Mouse (Mus musculus): ENCODE measurements around the gene Ninj1. TPM values are rescaled to one million over a fixed set of nuclear protein-coding genes. Genes with fewer than 3 reads are reported as not detected.

Ninj1 gene
- total and polyA plus RNA-seq, 3 experiments, result 30.5 to 69.8 TPM; not detected in 1

DNA sequence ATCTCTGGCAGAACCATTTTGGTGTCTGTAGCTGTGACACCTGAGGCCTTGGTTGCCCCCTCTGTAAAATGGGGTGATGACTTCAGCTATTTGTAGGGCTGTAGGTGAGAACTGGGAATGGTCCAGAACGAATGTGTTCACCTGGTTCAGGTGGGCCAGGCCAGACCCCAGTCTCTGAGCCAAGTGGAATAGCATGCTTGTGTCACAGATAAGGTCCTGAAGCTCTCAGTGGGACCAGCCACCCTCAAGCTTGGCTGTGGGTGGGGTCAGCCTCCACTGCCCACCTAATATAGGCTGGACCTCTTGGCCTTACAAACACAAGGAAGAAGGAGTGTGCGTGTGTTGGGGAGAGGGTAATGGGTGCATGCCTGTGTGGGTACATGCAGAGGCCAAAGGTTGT, 19.1 kb downstream of the Ninj1 start:
- Histone ChIP-seq H3K36me3 (ENCODE audit: control insufficient read depth in 1 of 2, insufficient read depth in 2 of 2, low read length in 2 of 2) (no peaks in the 10 kb centered on the region), H3K79me2 (ENCODE audit: control insufficient read depth, insufficient read depth, low read length, poor library complexity) (no peaks in the 10 kb centered on the region), H3K27ac (ENCODE audit: control insufficient read depth, low read depth, low read length) (no peak overlapping the region), H3K4me1 (ENCODE audit: control insufficient read depth in 1 of 2, insufficient read depth in 2 of 2, low read length in 2 of 2) (no peaks in the 10 kb centered on the region; a peak in 1 of 4 replicates), H3K4me3 (ENCODE audit: control insufficient read depth in 1 of 2, insufficient read depth in 1 of 2, low read depth in 2 of 2, low read length in 2 of 2) (no peak overlapping the region), H3K27me3 (ENCODE audit: control insufficient read depth in 1 of 2, insufficient read depth in 2 of 2, low read length in 2 of 2) (no peaks in the 10 kb centered on the region), H3K9me3 (replicated peaks; ENCODE audit: insufficient read depth, low read length) (no peaks in the 10 kb centered on the region), H3K9ac (ENCODE audit: control insufficient read depth, low read depth, low read length, poor library complexity, severe bottlenecking) (no peak overlapping the region)
- no peak for TF ChIP-seq MYC (IDR thresholded peaks at IDR 0.05; ENCODE audit: low read depth, low read length)
- TF ChIP-seq USF2 (IDR thresholded peaks at IDR 0.05; ENCODE audit: borderline replicate concordance in 1 of 2, insufficient read depth in 1 of 2, low read depth in 1 of 2, low read length in 2 of 2), result no peak
- no peak for TF ChIP-seq MYB (IDR thresholded peaks at IDR 0.05; ENCODE audit: low read depth, low read length)
- TF ChIP-seq BHLHE40 (IDR thresholded peaks at IDR 0.05; ENCODE audit: borderline replicate concordance, low read depth, low read length), result no peak
- TF ChIP-seq KAT2A (conservative IDR thresholded peaks at IDR 0.05; ENCODE audit: low read depth, low read length), result no peak
- TF ChIP-seq MAX (IDR thresholded peaks at IDR 0.05; ENCODE audit: low read length), result no peak
- TF ChIP-seq ZNF384 (IDR thresholded peaks at IDR 0.05; ENCODE audit: low read depth, low read length), result no peak
- TF ChIP-seq E2F4 (IDR thresholded peaks at IDR 0.05; ENCODE audit: borderline replicate concordance, low read depth, low read length), result no peak
- TF ChIP-seq MEF2A (IDR thresholded peaks at IDR 0.05; ENCODE audit: extremely low read depth, insufficient replicate concordance, low read depth, low read length, poor library complexity, severe bottlenecking), result no peak
- DNase-seq (ENCODE audit: low read depth, low spot score), result no peak

DNA sequence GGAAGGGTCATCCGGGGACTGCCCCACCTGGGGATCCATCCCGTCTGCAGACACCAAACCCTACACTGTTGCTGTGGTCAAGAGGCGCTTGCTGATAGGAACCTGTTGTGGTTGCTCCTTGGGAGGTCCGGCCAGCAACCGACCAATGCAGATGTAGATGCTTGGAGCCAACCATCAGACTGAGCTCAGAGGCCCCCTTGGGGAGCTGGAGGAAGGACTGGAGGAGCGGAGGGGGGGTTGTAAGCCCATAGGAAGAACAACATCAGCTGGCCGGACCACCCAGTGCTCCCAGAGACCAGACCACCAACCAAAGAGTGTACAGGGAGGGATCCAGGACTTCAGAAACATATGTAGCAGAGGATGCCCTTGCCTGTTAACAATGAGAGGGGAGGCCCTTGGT, 22.0 kb downstream of the Ninj1 start:
- no peak overlapping the region for H3K27ac ChIP-seq (ENCODE audit: control insufficient read depth, low read depth, low read length)
- no peaks in the 10 kb centered on the region for H3K9me3 ChIP-seq (replicated peaks; ENCODE audit: insufficient read depth, low read length)
- no peaks in the 10 kb centered on the region; a peak in 2 of 4 replicates for H3K4me1 ChIP-seq (ENCODE audit: control insufficient read depth in 1 of 2, insufficient read depth in 2 of 2, low read length in 2 of 2)
- H3K4me3 ChIP-seq (ENCODE audit: control insufficient read depth in 1 of 2, insufficient read depth in 1 of 2, low read depth in 2 of 2, low read length in 2 of 2), result no peak overlapping the region
- no peaks in the 10 kb centered on the region for H3K79me2 ChIP-seq (ENCODE audit: control insufficient read depth, insufficient read depth, low read length, poor library complexity)
- TF ChIP-seq RAD21 (IDR thresholded peaks at IDR 0.05; ENCODE audit: low read depth, low read length) (no peak), MAX (IDR thresholded peaks at IDR 0.05; ENCODE audit: low read length) (no peak), CHD1 (IDR thresholded peaks at IDR 0.05; ENCODE audit: low read depth, low read length) (no peak), TBP (IDR thresholded peaks at IDR 0.05; ENCODE audit: low read depth, low read length) (no peak), NELFE (IDR thresholded peaks at IDR 0.05; ENCODE audit: low read depth, low read length) (no peak), ZKSCAN1 (IDR thresholded peaks at IDR 0.05; ENCODE audit: low read depth, low read length) (no peak), ZMIZ1 (IDR thresholded peaks at IDR 0.05; ENCODE audit: low read depth, low read length) (no peak), USF1 (IDR thresholded peaks at IDR 0.05; ENCODE audit: low read depth, low read length) (no peak), CHD2 (IDR thresholded peaks at IDR 0.05; ENCODE audit: low read length) (no peak), ZNF384 (IDR thresholded peaks at IDR 0.05; ENCODE audit: low read depth, low read length) (no peak), MYC (IDR thresholded peaks at IDR 0.05; ENCODE audit: low read depth, low read length) (no peak), RCOR1 (IDR thresholded peaks at IDR 0.05; ENCODE audit: low read depth, low read length) (no peak), MEF2A (IDR thresholded peaks at IDR 0.05; ENCODE audit: extremely low read depth, insufficient replicate concordance, low read depth, low read length, poor library complexity, severe bottlenecking) (no peak), ZC3H11A (IDR thresholded peaks at IDR 0.05; ENCODE audit: low read depth, low read length) (no peak), MYB (IDR thresholded peaks at IDR 0.05; ENCODE audit: low read depth, low read length) (no peak), TAL1 (IDR thresholded peaks at IDR 0.05; ENCODE audit: low read length) (no peak), CTCF (IDR thresholded peaks at IDR 0.05 in 2 of 3, conservative IDR thresholded peaks at IDR 0.05 in 1 of 3; ENCODE audit: control insufficient read depth in 1 of 3, insufficient read depth in 1 of 3, low read depth in 2 of 3, low read length in 3 of 3, poor library complexity in 1 of 3, severe bottlenecking in 1 of 3) (no peak), MXI1 (IDR thresholded peaks at IDR 0.05; ENCODE audit: low read depth, low read length) (no peak), MAFK (IDR thresholded peaks at IDR 0.05; ENCODE audit: borderline replicate concordance, low read depth, low read length) (no peak), POLR2A (IDR thresholded peaks at IDR 0.05; ENCODE audit: control insufficient read depth in 1 of 2, insufficient read depth in 1 of 2, low read depth in 1 of 2, low read length in 2 of 2, poor library complexity in 1 of 2) (no peak)
- H3K9ac ChIP-seq (ENCODE audit: control insufficient read depth, low read depth, low read length, poor library complexity, severe bottlenecking), result no peak overlapping the region
- no peaks in the 10 kb centered on the region for H3K27me3 ChIP-seq (ENCODE audit: control insufficient read depth in 1 of 2, insufficient read depth in 2 of 2, low read length in 2 of 2)
- no peaks in the 10 kb centered on the region for H3K36me3 ChIP-seq (ENCODE audit: control insufficient read depth in 1 of 2, insufficient read depth in 2 of 2, low read length in 2 of 2)
- no peak for DNase-seq (ENCODE audit: low read depth, low spot score)

All from MEL (cell line).